Mouse (Mus musculus): Measurements from ENCODE around the gene Cdx2.

DNA sequence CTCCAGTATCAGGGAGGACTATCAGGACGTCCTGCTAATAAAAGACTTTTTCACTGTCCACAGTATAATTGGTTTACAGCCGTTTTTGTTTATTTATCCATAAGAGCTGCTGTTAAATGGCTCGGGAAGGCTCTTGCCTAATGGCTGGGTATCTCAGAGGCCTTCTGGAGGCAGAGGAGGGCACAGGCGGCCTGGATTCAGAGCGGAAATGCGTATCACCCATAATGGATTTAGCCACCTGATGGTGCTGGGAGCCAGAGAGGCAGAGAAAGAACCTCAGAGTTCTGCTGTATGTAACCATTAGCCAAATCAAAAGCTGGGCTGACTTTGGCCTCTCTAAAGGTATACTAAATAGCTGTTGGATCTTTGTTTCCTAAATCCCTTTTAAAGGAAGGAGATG lies 39.6 kb downstream of the Cdx2 start:
- TF ChIP-seq ZNF384 (IDR thresholded peaks at IDR 0.05; ENCODE audit: low read depth, low read length) = no peak
- no peak for TF ChIP-seq CHD2 (IDR thresholded peaks at IDR 0.05; ENCODE audit: low read depth, low read length)
- no peak for TF ChIP-seq HCFC1 (IDR thresholded peaks at IDR 0.05; ENCODE audit: borderline replicate concordance, insufficient read depth, low read length)
